Mouse (Mus musculus): ENCODE data around the gene Rbm42.

DNA sequence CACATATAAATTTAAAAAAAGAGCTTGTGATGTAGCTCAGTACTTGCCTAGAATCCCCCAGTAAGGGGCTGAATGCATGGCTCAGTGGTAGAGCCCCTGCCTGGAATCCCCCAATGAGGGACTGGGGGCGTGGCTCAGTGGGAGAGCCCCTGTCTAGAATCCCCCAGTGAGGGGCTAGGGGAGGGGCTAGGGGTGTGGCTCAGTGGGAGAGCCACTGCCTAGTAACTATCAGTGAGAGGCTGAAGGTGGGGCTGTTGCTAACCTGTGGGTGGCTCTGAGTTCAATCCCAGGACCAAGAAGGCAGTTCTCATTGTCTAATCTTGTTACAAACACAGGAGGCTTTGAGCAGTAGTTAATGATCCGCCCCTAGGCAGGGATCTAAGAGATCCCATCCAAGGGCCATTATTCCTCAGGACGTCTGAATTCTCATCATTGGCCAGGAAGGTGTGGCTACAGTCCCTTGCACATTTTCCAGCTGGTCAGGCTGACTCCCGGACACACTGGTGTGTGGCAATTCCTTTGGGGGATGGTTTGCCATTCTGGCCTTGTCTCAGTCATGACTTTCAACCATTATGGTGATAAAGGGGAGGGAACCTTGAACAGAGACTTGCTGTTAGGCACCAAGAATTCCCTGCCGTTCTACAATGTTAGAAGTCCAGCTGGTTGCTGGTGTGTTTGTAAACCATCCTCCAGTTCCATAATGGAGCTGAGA is 34.9 kb downstream of the Rbm42 start:
- no peak for TF ChIP-seq POLR2A (IDR thresholded peaks at IDR 0.05; ENCODE audit: low read depth, low read length)
- no peak for TF ChIP-seq CTCF (conservative IDR thresholded peaks at IDR 0.05; ENCODE audit: insufficient read depth, insufficient read length, low read depth, low read length)
